Mouse (Mus musculus): ENCODE measurements around the gene Tsks.

GRCm38 (mm10) chr7:44938680-44939079 is 4.3 kb upstream of the Tsks start:
- no peak for TF ChIP-seq POLR2A (IDR thresholded peaks at IDR 0.05; ENCODE audit: low read depth, low read length)
- TF ChIP-seq CTCF (IDR thresholded peaks at IDR 0.05; ENCODE audit: extremely low read depth, insufficient read length, insufficient replicate concordance, low read depth, low read length) = no peak
